Mouse (Mus musculus): Measurements from ENCODE around the gene Fhl4. TPM values are rescaled to one million over a fixed set of nuclear protein-coding genes. Genes with fewer than 3 reads are reported as not detected.

Gene Fhl4
- polyA plus RNA-seq (2012; rRNA removed): 0.12 TPM in 2 replicates

- Histone ChIP-seq H3K36me3 (ENCODE audit: control insufficient read depth, insufficient read depth, low read length) (no peaks in the 10 kb centered on the region), H3K27me3 (ENCODE audit: control insufficient read depth, insufficient read depth, low read length) (no peaks in the 10 kb centered on the region), H3K27ac (ENCODE audit: insufficient read depth, low read length) (peak within 1 kb of the TSS; percentile 79), H3K4me1 (ENCODE audit: control insufficient read depth, insufficient read depth, insufficient read length) (peaks cover 3% of the 10 kb centered on the region), H3K4me3 (ENCODE audit: extremely low read depth, insufficient read depth, insufficient read length) (peak within 1 kb of the TSS; percentile 98)
- WGBS: 1% methylated on average over 86 of the region's 96 CpGs
- peak; percentile 50 to 74 for DNase-seq (ENCODE audit: low read depth in 1 of 2, low spot score in 2 of 2)
- TF ChIP-seq POLR2A (IDR thresholded peaks at IDR 0.05; ENCODE audit: low read depth, low read length) (no peak; the same call in 1 of the 2 replicates), CTCF (IDR thresholded peaks at IDR 0.05; ENCODE audit: extremely low read depth, insufficient read depth, insufficient read length, insufficient replicate concordance) (no peak)
Observed at GRCm38 (mm10) chr10:85102247-85103084, at the start of gene Fhl4, which contains the start of gene Tmem263. TSS of gene Fhl4 (minus strand) at chr10:85102495. TSS of gene Tmem263 (plus strand) at chr10:85102627.

GRCm38 (mm10) chr10:85149226-85149625, 46.9 kb upstream of the Fhl4 start:
- Histone ChIP-seq H3K36me3 (ENCODE audit: control insufficient read depth, insufficient read depth, low read length) (peaks cover 13% of the 10 kb centered on the region), H3K4me1 (ENCODE audit: control insufficient read depth, insufficient read depth, insufficient read length) (no peaks in the 10 kb centered on the region), H3K27me3 (ENCODE audit: control insufficient read depth, insufficient read depth, low read length) (no peaks in the 10 kb centered on the region), H3K27ac (ENCODE audit: insufficient read depth, low read length) (no peak overlapping the region), H3K4me3 (ENCODE audit: extremely low read depth, insufficient read depth, insufficient read length) (no peak overlapping the region)
- 82% methylated on average over 5 of the region's 5 CpGs for WGBS
- TF ChIP-seq CTCF (IDR thresholded peaks at IDR 0.05; ENCODE audit: extremely low read depth, insufficient read depth, insufficient read length, insufficient replicate concordance): no peak
- TF ChIP-seq POLR2A (IDR thresholded peaks at IDR 0.05; ENCODE audit: low read depth, low read length): no peak
- no peak for DNase-seq (ENCODE audit: low read depth in 1 of 2, low spot score in 2 of 2)

- WGBS: 92% methylated on average over 14 of the region's 14 CpGs
- no peak for DNase-seq (ENCODE audit: low read depth in 1 of 2, low spot score in 2 of 2)
- no peaks in the 10 kb centered on the region for H3K27me3 ChIP-seq (ENCODE audit: control insufficient read depth, insufficient read depth, low read length)
- no peak overlapping the region for H3K27ac ChIP-seq (ENCODE audit: insufficient read depth, low read length)
- H3K36me3 ChIP-seq (ENCODE audit: control insufficient read depth, insufficient read depth, low read length): peaks cover 24% of the 10 kb centered on the region
- H3K4me3 ChIP-seq (ENCODE audit: extremely low read depth, insufficient read depth, insufficient read length): no peak overlapping the region
- H3K4me1 ChIP-seq (ENCODE audit: control insufficient read depth, insufficient read depth, insufficient read length): no peaks in the 10 kb centered on the region
- TF ChIP-seq CTCF (IDR thresholded peaks at IDR 0.05; ENCODE audit: extremely low read depth, insufficient read depth, insufficient read length, insufficient replicate concordance): no peak
- no peak for TF ChIP-seq POLR2A (IDR thresholded peaks at IDR 0.05; ENCODE audit: low read depth, low read length)
Observed at GRCm38 (mm10) chr10:85146282-85146681, 44.0 kb upstream of the Fhl4 start.

GRCm38 (mm10) chr10:85141465-85141864, 39.2 kb upstream of the Fhl4 start:
- DNase-seq (ENCODE audit: low read depth in 1 of 2, low spot score in 2 of 2): no peak
- TF ChIP-seq POLR2A (IDR thresholded peaks at IDR 0.05; ENCODE audit: low read depth, low read length) (no peak), CTCF (IDR thresholded peaks at IDR 0.05; ENCODE audit: extremely low read depth, insufficient read depth, insufficient read length, insufficient replicate concordance) (no peak)
- Histone ChIP-seq H3K27ac (ENCODE audit: insufficient read depth, low read length) (no peak overlapping the region), H3K4me3 (ENCODE audit: extremely low read depth, insufficient read depth, insufficient read length) (no peak overlapping the region), H3K36me3 (ENCODE audit: control insufficient read depth, insufficient read depth, low read length) (peaks cover 19% of the 10 kb centered on the region), H3K27me3 (ENCODE audit: control insufficient read depth, insufficient read depth, low read length) (no peaks in the 10 kb centered on the region), H3K4me1 (ENCODE audit: control insufficient read depth, insufficient read depth, insufficient read length) (no peaks in the 10 kb centered on the region)
- WGBS: 90% methylated on average over 9 of the region's 9 CpGs

- no peaks in the 10 kb centered on the region for H3K27me3 ChIP-seq (ENCODE audit: control insufficient read depth, insufficient read depth, low read length)
- peaks cover 10% of the 10 kb centered on the region for H3K36me3 ChIP-seq (ENCODE audit: control insufficient read depth, insufficient read depth, low read length)
- TF ChIP-seq CTCF (IDR thresholded peaks at IDR 0.05; ENCODE audit: extremely low read depth, insufficient read depth, insufficient read length, insufficient replicate concordance): no peak
- no peak for TF ChIP-seq POLR2A (IDR thresholded peaks at IDR 0.05; ENCODE audit: low read depth, low read length)
- WGBS: 94% methylated on average over 6 of the region's 6 CpGs
- no peaks in the 10 kb centered on the region for H3K4me1 ChIP-seq (ENCODE audit: control insufficient read depth, insufficient read depth, insufficient read length)
- no peak for DNase-seq (ENCODE audit: low read depth in 1 of 2, low spot score in 2 of 2)
- H3K27ac ChIP-seq (ENCODE audit: insufficient read depth, low read length): no peak overlapping the region
- no peak overlapping the region for H3K4me3 ChIP-seq (ENCODE audit: extremely low read depth, insufficient read depth, insufficient read length)
Observed at GRCm38 (mm10) chr10:85136573-85136972, 34.3 kb upstream of the Fhl4 start.

- H3K27me3 ChIP-seq (ENCODE audit: control insufficient read depth, insufficient read depth, low read length): no peaks in the 10 kb centered on the region
- peak; percentile 52 to 68 for DNase-seq (ENCODE audit: low read depth in 1 of 2, low spot score in 2 of 2)
- peak overlapping the region; percentile 17; the same call in 1 of the 2 replicates for H3K27ac ChIP-seq (ENCODE audit: insufficient read depth, low read length)
- 5% methylated on average over 7 of the region's 7 CpGs for WGBS
- no peak for TF ChIP-seq POLR2A (IDR thresholded peaks at IDR 0.05; ENCODE audit: low read depth, low read length)
- no peak for TF ChIP-seq CTCF (IDR thresholded peaks at IDR 0.05; ENCODE audit: extremely low read depth, insufficient read depth, insufficient read length, insufficient replicate concordance)
- no peak overlapping the region for H3K4me3 ChIP-seq (ENCODE audit: extremely low read depth, insufficient read depth, insufficient read length)
- H3K4me1 ChIP-seq (ENCODE audit: control insufficient read depth, insufficient read depth, insufficient read length): peaks cover 6% of the 10 kb centered on the region; the same call in 1 of the 2 replicates
- H3K36me3 ChIP-seq (ENCODE audit: control insufficient read depth, insufficient read depth, low read length): peaks cover 4% of the 10 kb centered on the region
Observed at GRCm38 (mm10) chr10:85128453-85128852, 26.2 kb upstream of the Fhl4 start.

Measured in spleen, adult 2 months (tissue).